Mouse (Mus musculus) Muller cell, postnatal 12 days (primary cell): ENCODE results near the gene Gm17720.

Experiments
- DNase-seq: peaks from one replicate; pipeline ENCODE4 v3.0.0-alpha.2; 2015; ENCODE audit errors: inconsistent ontology term

The Gm17720 gene

DNA sequence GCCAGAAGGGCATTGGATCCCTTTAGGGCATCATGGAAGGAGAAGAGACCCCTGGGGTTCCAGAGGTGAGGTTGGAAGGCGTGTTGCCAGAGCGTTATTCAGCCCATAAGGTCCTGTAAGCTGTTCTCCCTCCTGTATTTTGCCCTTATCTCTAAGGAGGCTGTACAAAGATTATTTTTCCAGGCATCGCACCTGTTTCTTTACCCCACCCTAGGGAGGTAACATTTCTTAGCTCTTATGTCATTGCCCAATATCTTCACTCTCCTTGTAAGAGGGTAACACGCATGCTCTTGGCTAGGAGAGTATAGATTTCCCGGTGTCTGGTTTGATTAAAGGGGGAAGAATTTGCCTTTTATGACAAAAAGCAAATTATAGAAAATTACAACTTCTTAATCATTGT, 62.9 kb downstream of the Gm17720 start, which contains the start of gene Chst4:
Gene Chst4 (minus strand): TSS at position 82 of the 400 bp plus-strand sequence.
- DNase-seq = no peak

DNA sequence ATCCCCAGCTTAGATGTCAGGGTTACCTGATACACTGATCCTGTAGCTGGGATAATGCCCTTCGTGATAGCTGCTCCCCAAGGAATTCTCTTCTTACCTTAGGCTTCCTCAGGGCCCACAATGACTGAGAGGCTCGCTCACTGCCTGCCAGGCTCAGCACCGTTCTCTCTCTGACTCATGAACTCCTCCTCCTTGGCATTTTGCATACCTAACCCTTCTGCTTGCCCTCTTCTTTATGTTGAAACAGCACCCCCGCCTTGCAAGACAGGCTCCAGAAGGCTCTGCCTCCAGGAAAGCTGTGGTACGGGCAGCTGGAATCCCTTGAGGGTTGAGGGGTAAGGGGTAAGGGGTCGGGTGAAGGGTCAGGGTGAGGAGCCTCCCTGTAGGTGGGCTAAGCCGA, 63.3 kb downstream of the Gm17720 start:
- no peak for DNase-seq

DNA sequence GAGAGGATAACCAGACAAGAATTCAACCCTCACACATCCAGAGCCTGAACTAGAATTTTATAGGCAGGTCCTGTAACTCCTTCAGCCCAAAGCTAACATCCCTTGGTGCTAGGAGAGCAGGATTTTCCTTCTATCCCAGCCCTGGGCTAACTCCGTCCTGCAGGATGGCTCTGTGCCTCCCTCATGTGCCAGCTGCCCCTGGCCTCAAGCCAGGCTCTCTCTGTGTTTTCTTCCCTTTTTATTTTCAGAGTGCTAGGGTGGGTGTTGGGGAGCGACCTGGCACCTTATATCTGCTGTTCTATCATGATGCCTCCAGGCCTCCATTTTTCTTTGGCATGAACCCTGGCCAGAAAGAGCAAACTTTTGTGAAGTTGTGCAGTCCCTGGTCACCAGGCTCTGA, 66.4 kb downstream of the Gm17720 start:
- no peak for DNase-seq

DNA sequence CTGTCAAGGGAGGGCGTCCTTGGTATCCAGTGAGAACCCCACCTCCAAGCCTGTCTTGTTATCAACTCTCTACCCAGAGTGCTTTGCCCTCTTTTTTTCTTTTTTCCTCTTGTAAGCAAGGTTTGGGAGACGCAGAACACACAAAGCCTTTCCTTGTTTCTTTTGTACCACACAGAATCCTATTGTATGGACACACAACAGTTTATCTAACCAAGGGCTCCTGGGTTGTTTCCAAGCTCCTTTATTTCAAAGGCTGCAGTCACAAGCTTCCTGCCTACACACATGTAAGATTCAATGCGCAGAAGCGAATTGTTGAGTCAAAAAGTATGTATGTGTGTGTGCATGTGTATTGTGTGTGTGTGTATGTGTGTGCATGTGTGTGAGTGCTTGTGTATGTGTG, 68.2 kb downstream of the Gm17720 start:
- DNase-seq = no peak

DNA sequence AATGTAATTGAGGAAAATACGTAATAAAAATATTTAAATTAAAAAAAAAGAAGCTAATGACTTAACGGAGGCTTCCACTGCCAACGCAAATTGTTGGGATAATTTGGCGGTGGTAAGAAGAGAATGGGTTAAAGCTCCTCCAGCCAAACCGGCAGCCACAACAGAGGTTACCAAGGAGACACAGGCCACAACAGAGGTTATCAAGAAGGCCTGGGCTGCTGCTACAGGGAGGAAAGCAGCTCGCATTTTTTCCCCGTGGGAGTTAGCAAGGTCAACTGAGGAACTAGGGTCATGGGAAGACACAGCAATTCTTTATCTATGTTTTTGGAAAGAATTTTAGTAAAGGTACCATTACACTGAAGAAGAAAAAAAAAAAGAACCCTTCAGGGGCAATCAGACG, 68.8 kb downstream of the Gm17720 start:
- DNase-seq = peak; percentile 37
